Mouse (Mus musculus) layer of hippocampus, adult 8-10 months (tissue): ENCODE measurements at regions not wholly inside any gene's neighbourhood (a gene's known extent, or its start where the extent isn't known, plus 50 kb on each side); places are given as distances from the start of the nearest gene placed in this dataset.
A peak's percentile ranks its signal among the peaks of the same experiment; 100 is the strongest.

Source experiments
- DNase-seq, 2 experiments: peaks; one replicate each; pipeline ENCODE4 v3.0.0; 2022; ENCODE audit warnings: low spot score in 2 of 2

GRCm38 (mm10) chr10:66433490-66433889, 662.4 kb upstream of the Jmjd1c start:
- DNase-seq, result no peak

GRCm38 (mm10) chr10:66470684-66471083, 625.2 kb upstream of the Jmjd1c start:
- DNase-seq, result peak in 1 of 2 experiments; percentile 11

- DNase-seq, result no peak
Observed at GRCm38 (mm10) chr10:66472038-66472437, 623.9 kb upstream of the Jmjd1c start.

GRCm38 (mm10) chr10:66475187-66475735, 620.7 kb upstream of the Jmjd1c start:
- no peak for DNase-seq

GRCm38 (mm10) chr10:66490871-66491270, 605.1 kb upstream of the Jmjd1c start:
- DNase-seq, result no peak

GRCm38 (mm10) chr10:66491850-66492249, 604.1 kb upstream of the Jmjd1c start:
- no peak for DNase-seq

- no peak for DNase-seq
Observed at GRCm38 (mm10) chr10:66539846-66540245, 556.1 kb upstream of the Jmjd1c start.

GRCm38 (mm10) chr10:66546656-66547055, 549.3 kb upstream of the Jmjd1c start:
- DNase-seq, result no peak

- no peak for DNase-seq
Observed at GRCm38 (mm10) chr10:66547660-66548059, 548.3 kb upstream of the Jmjd1c start.

GRCm38 (mm10) chr10:66548073-66548472, 547.9 kb upstream of the Jmjd1c start:
- DNase-seq, result no peak

GRCm38 (mm10) chr10:66552919-66553318, 543.0 kb upstream of the Jmjd1c start:
- DNase-seq, result no peak

GRCm38 (mm10) chr10:66554259-66554658, 541.7 kb upstream of the Jmjd1c start:
- DNase-seq, result no peak

- DNase-seq, result no peak
Observed at GRCm38 (mm10) chr10:66558097-66558840, 537.7 kb upstream of the Jmjd1c start.

- DNase-seq, result no peak
Observed at GRCm38 (mm10) chr10:66565374-66565773, 530.6 kb upstream of the Jmjd1c start.

- peak in 1 of 2 experiments; percentile 17 for DNase-seq
Observed at GRCm38 (mm10) chr10:66574846-66575535, 520.9 kb upstream of the Jmjd1c start.

- no peak for DNase-seq
Observed at GRCm38 (mm10) chr10:66593001-66593400, 502.9 kb upstream of the Jmjd1c start.

- no peak for DNase-seq
Observed at GRCm38 (mm10) chr10:66593506-66593905, 502.4 kb upstream of the Jmjd1c start.

- no peak for DNase-seq
Observed at GRCm38 (mm10) chr10:66597952-66598351, 498.0 kb upstream of the Jmjd1c start.

GRCm38 (mm10) chr10:66607141-66607540, 488.8 kb upstream of the Jmjd1c start:
- no peak for DNase-seq

- no peak for DNase-seq
Observed at GRCm38 (mm10) chr10:66616280-66616679, 479.6 kb upstream of the Jmjd1c start.

- no peak for DNase-seq
Observed at GRCm38 (mm10) chr10:66630996-66631395, 464.9 kb upstream of the Jmjd1c start.
